ENCODE assay signal across 8 mouse cellular contexts in the genomic region with DNA sequence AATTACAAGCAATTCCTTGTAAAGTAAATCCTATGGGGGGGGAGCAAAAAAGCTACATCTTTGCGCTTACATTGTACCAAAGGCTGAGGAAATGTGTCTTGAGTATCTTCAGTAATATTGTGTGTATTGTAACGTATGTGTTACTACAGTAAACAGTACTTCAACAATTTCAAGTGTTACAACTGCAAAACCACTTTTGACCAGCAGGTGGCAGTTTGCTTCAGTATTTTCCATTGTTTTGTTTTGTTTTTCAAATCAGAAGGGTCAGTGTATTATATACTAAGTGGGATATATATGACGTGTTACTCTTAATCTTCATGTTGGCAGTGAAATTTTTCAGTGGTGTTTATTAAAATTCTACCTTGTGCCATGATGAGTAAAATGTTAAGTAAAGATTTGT. TPM values are rescaled to one million over a fixed set of nuclear protein-coding genes. Genes with fewer than 3 reads are reported as not detected.
DNase-seq lines count a peak whose midpoint lies in the region; ATAC-seq and TF ChIP-seq lines count a peak whose summit lies in the region.

No protein-coding gene starts in this region.

- no peaks in the 10 kb centered on the region for H3K4me1 ChIP-seq in kidney, postnatal 0 days (replicated peaks; ENCODE audit: insufficient read depth, low read length)
- H3K4me1 ChIP-seq in kidney, embryonic 15.5 days: no peaks in the 10 kb centered on the region
- H3K4me1 ChIP-seq in E14TG2a.4 (replicated peaks; ENCODE audit: low read depth, low read length): no peaks in the 10 kb centered on the region; the same call in 1 of the 2 replicates
- no peaks in the 10 kb centered on the region for H3K4me1 ChIP-seq in liver, postnatal 0 days (ENCODE audit: insufficient read depth)

- no peaks in the 10 kb centered on the region for H3K36me3 ChIP-seq in kidney, postnatal 0 days (ENCODE audit: insufficient read depth, low read length)
- H3K36me3 ChIP-seq in kidney, embryonic 15.5 days: no peaks in the 10 kb centered on the region
- no peaks in the 10 kb centered on the region for H3K36me3 ChIP-seq in E14TG2a.4 (ENCODE audit: insufficient read depth, low read length)
- no peaks in the 10 kb centered on the region for H3K36me3 ChIP-seq in liver, postnatal 0 days (replicated peaks; ENCODE audit: insufficient read depth, low read length)

- H3K4me3 ChIP-seq in kidney, postnatal 0 days (replicated peaks; ENCODE audit: low read depth, low read length): no peak overlapping the region
- H3K4me3 ChIP-seq in kidney, embryonic 15.5 days (replicated peaks): no peak overlapping the region
- no peak overlapping the region for H3K4me3 ChIP-seq in E14TG2a.4 (replicated peaks; ENCODE audit: low read length)
- H3K4me3 ChIP-seq in liver, postnatal 0 days (ENCODE audit: low read depth, low read length): no peak overlapping the region

- TF ChIP-seq EP300 in liver, postnatal 0 days (IDR thresholded peaks at IDR 0.05; ENCODE audit: low read depth): no peak

- no peak overlapping the region for H3K27ac ChIP-seq in kidney, postnatal 0 days
- no peak overlapping the region for H3K27ac ChIP-seq in kidney, embryonic 15.5 days
- no peak overlapping the region for H3K27ac ChIP-seq in liver, postnatal 0 days (ENCODE audit: low read depth)

- TF ChIP-seq CTCF in kidney, postnatal 0 days (IDR thresholded peaks at IDR 0.05; ENCODE audit: low read depth): peak; percentile 76
- TF ChIP-seq CTCF in E14TG2a.4 (conservative IDR thresholded peaks at IDR 0.05; ENCODE audit: low read length): peak; percentile 44
- peak; percentile 74 for TF ChIP-seq CTCF in liver, postnatal 0 days (IDR thresholded peaks at IDR 0.05; ENCODE audit: low read depth)

- H3K9me3 ChIP-seq in kidney, postnatal 0 days (replicated peaks; ENCODE audit: low read length): no peaks in the 10 kb centered on the region
- no peaks in the 10 kb centered on the region for H3K9me3 ChIP-seq in kidney, embryonic 15.5 days (replicated peaks)
- H3K9me3 ChIP-seq in E14TG2a.4 (ENCODE audit: low read length): no peaks in the 10 kb centered on the region
- no peaks in the 10 kb centered on the region for H3K9me3 ChIP-seq in liver, postnatal 0 days (ENCODE audit: low read length)

- no peaks in the 10 kb centered on the region for H3K27me3 ChIP-seq in kidney, postnatal 0 days (ENCODE audit: insufficient read depth, low read length)
- peaks cover 7% of the 10 kb centered on the region; the same call in 1 of the 2 replicates for H3K27me3 ChIP-seq in kidney, embryonic 15.5 days
- no peaks in the 10 kb centered on the region for H3K27me3 ChIP-seq in E14TG2a.4 (ENCODE audit: insufficient read depth, low read length)
- H3K27me3 ChIP-seq in liver, postnatal 0 days (ENCODE audit: insufficient read depth, low read length): no peaks in the 10 kb centered on the region

- 42% methylated on average over 3 of the region's 3 CpGs for WGBS in kidney, postnatal 0 days
- WGBS in kidney, embryonic 15.5 days: 49% methylated on average over 3 of the region's 3 CpGs
- WGBS in liver, postnatal 0 days (ENCODE audit: insufficient replicate concordance): 43% methylated on average over 3 of the region's 3 CpGs

- no peak overlapping the region for H3K4me2 ChIP-seq in kidney, postnatal 0 days (ENCODE audit: low read length)
- no peak overlapping the region for H3K4me2 ChIP-seq in kidney, embryonic 15.5 days
- H3K4me2 ChIP-seq in liver, postnatal 0 days (ENCODE audit: low read depth, low read length): no peak overlapping the region

- DNase-seq in adrenal gland, postnatal 10 days: peak; percentile 49
- no peak for DNase-seq in adrenal gland, postnatal 25 days
- peak; percentile 39 for DNase-seq in kidney, postnatal 0 days (ENCODE audit: low spot score)
- DNase-seq in liver, postnatal 0 days: peak; percentile 40
- DNase-seq in thymus, postnatal 14 days: peak; percentile 33

- ATAC-seq in kidney, postnatal 0 days (replicated peaks; ENCODE audit: low FRiP score, low read depth): no peak
- no peak for ATAC-seq in kidney, embryonic 15.5 days (replicated peaks; ENCODE audit: low FRiP score)
- peak; percentile 34; the same call in 1 of the 2 replicates for ATAC-seq in common myeloid progenitor, adult 5-6 weeks (replicated peaks; ENCODE audit: low read depth, poor library complexity, severe bottlenecking)
- no peak for ATAC-seq in liver, postnatal 0 days

- no peak overlapping the region for H3K9ac ChIP-seq in kidney, postnatal 0 days (ENCODE audit: low read depth, low read length)
- H3K9ac ChIP-seq in kidney, embryonic 15.5 days: no peak overlapping the region
- H3K9ac ChIP-seq in liver, postnatal 0 days (replicated peaks): no peak overlapping the region

RNA-seq across cellular contexts. Expression of gene Hccs, which starts 16.2 kb away (rescaled TPM):
- 10 to 100 TPM; 41.1 to 43.2 TPM for total RNA-seq in adrenal gland, postnatal 10 days (2021)
- total RNA-seq in adrenal gland, postnatal 25 days (2021): 21.2 and 25.1 TPM in 2 replicates
- polyA plus RNA-seq in kidney, postnatal 0 days (2015; fragmentation: Nextera tagmentation; extraction: Ambion mirVana): 36.5 and 37.2 TPM in 2 replicates
- polyA plus RNA-seq in kidney, embryonic 15.5 days (2015; fragmentation: Nextera tagmentation; extraction: Ambion mirVana): 32.3 and 33.0 TPM in 2 replicates
- 35.5 and 35.9 TPM in 2 replicates for total RNA-seq in common myeloid progenitor, adult 5-6 weeks (2017)
- 13.0 and 14.1 TPM in 2 replicates for polyA plus RNA-seq in liver, postnatal 0 days (2015; fragmentation: Nextera tagmentation; extraction: Ambion mirVana)
